Mouse (Mus musculus): ENCODE results near the gene Gm28230.
A peak's percentile ranks its signal among the peaks of the same experiment; 100 is the strongest.

GRCm38 (mm10) chr2:74686301-74686987 is 40.1 kb upstream of the Gm28230 start:
- TF ChIP-seq EP300 (IDR thresholded peaks at IDR 0.05; ENCODE audit: low read depth in 1 of 2, low read length in 2 of 2) (no peak), POLR2A (IDR thresholded peaks at IDR 0.05; ENCODE audit: control insufficient read depth in 1 of 2, insufficient read depth in 1 of 2, low read depth in 1 of 2, low read length in 2 of 2, poor library complexity in 1 of 2) (no peak), NRF1 (IDR thresholded peaks at IDR 0.05; ENCODE audit: insufficient read depth, low read depth, low read length, poor library complexity, severe bottlenecking) (no peak), SMC3 (IDR thresholded peaks at IDR 0.05; ENCODE audit: low read depth, low read length) (peak; percentile 45), CHD1 (IDR thresholded peaks at IDR 0.05; ENCODE audit: low read depth, low read length) (no peak)
